Mouse (Mus musculus) mouse embryonic stem cell (cell line): ENCODE measurements around the gene Dnph1.

Experiments used
- in situ Hi-C, 2 experiments: fragments of 300-500 bp; cut with MboI; formaldehyde crosslinking; loops; 1 replicate in 1 of 2; 3 replicates in 1 of 2; pipeline ENCODE4 v1.14.3; 2019 to 2020; ENCODE audit warnings: low sequenced_read_pairs in 2 of 2, low pct_unique_long_range_greater_than_20kb in 1 of 2, mixed read lengths in 1 of 2; ENCODE audit not compliant: unreplicated experiment in 1 of 2

Dnph1 gene

GRCm38 (mm10) chr17:46496623-46497434 is at the start of gene Dnph1:
Gene Dnph1 (plus strand): TSS chr17:46496711.
- in situ Hi-C loops: no loop called here

DNA sequence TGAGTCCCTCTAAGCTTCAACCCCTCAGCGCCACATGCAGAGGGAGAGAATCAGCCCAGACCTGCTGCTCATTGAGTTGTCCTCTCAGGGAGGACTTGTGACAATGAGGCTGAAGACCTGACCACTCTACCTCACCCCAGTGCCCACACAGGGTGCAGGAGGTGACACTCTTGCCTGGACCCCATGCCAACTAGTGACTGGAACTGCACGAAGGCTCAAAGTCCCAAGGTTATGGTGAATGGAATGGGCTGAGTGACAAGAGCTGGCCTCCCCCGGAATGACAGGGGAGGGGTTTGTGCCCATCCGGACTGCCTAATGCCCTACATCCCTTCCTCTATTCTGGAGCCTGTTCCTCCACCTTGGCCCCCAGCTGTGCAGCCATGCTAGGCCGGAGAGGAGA is 43.8 kb upstream of the Dnph1 start:
- in situ Hi-C loops: no loop called here

DNA sequence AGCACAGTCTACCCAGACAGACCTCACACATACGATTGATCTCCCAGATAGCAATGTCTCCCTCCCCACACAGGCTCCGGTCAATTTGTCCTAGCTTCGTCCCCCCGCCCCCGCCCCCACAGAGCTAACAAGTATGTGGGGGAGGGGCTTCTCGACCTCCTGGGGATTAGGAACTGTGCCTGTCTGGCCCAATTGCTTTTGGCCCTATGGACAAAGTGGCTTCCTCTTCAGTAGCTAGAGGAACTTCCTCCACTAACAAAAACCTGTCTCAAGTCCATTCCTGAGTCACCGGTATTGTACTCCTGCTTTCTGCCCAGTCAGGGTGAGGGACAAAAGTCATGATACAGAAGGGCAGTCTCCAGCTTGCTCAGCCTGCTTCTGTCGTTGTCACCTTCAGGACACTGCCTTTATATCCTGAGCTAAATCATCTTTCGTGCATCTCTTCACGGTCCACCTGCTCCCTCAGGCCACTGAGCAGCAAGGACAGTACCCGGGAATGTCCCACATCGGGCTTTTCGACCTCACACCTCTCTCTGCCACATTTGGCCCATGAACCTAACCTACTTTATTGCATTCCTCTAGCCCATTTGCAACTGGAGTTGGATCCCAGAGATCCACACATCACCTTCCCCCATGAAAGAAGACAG is 43.1 kb upstream of the Dnph1 start:
- in situ Hi-C loops: no loop called here

GRCm38 (mm10) chr17:46453970-46454411 is 42.5 kb upstream of the Dnph1 start:
- in situ Hi-C loops: no loop called here

GRCm38 (mm10) chr17:46454539-46454938 is 42.0 kb upstream of the Dnph1 start:
- in situ Hi-C loops: no loop called here

GRCm38 (mm10) chr17:46455110-46455691 is 41.3 kb upstream of the Dnph1 start:
- in situ Hi-C loops: no loop called here

- in situ Hi-C loops: no loop called here
Observed at GRCm38 (mm10) chr17:46457791-46458190, 38.7 kb upstream of the Dnph1 start.

DNA sequence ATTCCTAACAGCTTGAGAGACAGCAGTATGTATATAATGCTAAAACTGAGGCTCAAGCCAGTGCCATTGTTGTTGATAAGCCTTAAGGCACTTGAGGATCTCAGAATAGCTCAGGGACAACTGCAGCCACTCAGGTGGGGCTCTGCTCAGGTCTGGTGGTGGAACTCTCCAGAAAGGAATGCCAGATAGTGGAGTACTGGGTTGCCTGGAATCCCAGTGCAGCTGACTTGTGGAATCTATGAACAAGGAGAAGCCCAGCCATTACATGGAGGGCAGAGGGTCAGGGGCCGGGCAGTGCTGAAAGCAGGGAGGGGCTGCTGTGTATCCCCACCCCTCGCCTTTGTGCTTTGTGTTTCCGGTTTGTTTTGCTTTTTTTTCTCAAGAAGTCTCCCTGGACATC is 38.1 kb upstream of the Dnph1 start:
- in situ Hi-C loops: no loop called here

DNA sequence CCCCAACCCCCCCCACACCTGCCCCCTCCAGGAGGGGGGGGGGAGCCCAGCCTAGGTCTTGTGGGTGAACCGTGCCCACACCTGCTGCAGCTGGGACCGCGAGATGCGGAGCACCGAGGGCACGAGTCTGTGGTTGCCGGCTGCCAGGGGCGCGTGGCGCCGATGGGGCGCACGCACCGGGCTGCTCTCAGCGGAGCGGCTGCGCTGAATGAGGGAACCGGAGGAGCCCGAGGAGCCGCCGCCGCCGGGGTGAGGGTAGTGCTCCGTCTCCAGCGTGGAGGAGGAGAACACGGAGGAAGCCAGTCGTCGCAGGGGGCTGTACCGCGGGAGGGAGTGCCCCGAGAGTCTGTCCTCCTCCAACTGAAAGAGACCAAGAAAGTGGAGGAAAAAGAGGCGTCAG is 35.8 kb upstream of the Dnph1 start:
- in situ Hi-C loops: no loop called here

DNA sequence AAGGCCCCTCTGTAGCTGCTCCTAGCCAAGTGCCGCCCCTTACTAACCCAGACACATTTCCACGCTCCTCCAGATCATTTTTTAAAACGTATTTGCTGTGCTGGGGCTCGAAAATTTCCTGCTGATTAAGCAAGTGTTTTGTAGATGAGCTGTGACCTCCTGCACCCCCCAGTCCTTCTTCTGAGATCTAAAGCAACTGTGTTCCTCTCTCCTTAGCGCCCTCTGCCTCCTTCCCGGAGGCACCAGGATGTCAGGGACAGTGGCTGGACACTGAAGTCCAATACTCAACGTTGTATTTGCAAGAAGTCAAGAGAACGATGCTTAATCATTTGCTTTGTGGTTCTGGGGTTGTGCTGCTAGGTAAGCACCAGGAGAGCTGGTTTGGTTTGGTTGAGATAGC is 35.2 kb upstream of the Dnph1 start:
- in situ Hi-C loops: no loop called here

DNA sequence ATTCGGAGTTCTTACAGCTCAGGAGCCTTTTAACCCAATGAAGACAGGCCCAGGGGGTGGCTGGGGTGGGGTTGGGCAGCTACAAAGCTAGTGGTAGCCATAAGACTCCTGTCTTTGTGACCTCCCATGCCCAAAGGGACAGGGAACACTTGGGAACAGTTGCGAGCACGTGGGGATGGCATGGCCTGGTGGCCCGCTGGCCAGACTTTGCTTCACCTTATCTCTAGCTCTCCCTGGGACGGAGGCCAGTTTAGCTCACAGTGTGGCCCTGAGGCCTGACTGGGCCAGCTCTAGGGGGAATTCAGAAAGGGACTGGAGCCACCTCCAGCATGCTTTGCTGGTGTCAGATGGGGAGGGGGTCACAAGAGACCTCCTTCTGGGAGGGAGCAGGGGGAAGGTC is 34.3 kb upstream of the Dnph1 start:
- in situ Hi-C loops: no loop called here

- in situ Hi-C loops: no loop called here
Observed at GRCm38 (mm10) chr17:46467830-46468229, 28.7 kb upstream of the Dnph1 start.

GRCm38 (mm10) chr17:46476601-46477000 is 19.9 kb upstream of the Dnph1 start:
- in situ Hi-C loops: no loop called here

GRCm38 (mm10) chr17:46477286-46477685 is 19.2 kb upstream of the Dnph1 start:
- in situ Hi-C loops: no loop called here

GRCm38 (mm10) chr17:46483561-46484001 is 12.9 kb upstream of the Dnph1 start:
- in situ Hi-C loops: no loop called here

DNA sequence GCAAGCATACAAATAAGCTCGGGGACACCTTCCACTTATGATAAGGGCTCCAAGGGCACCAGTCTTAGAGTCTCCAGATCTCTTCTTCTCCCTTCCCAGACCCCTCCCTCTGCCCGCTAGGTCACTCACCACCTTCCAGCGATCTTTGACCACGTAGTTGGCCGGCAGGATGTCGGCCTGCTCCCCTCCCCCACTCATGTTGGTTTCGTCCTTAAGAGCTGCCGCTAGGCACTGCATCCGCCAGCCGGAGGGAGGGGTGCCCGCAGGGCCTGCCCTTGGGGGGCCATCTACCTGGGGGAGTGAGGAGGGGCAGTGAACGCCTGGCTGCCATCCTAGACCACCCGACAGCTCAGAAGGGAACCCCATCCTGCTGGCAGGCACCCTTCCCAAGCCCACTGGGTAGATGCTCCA is 12.5 kb upstream of the Dnph1 start:
- in situ Hi-C loops: no loop called here

DNA sequence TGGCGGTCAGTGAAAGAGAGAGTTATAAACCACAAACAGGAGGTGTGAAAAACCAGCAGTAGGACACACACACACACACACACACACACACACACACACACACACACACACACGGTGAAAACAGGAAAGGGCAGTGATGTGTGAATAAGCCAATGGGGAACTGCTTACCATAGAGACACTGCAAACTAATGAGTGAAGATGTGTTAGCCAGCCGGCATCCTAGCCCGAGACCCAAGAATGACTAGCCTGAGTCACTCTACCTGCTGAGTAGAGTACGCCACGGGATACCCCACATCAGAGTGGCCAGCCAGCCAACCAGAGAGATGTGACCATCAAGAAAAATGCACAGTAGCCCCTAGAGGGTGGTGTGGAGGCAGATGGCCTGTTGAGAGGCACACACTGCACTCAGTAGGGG is 12.0 kb upstream of the Dnph1 start:
- in situ Hi-C loops: no loop called here

DNA sequence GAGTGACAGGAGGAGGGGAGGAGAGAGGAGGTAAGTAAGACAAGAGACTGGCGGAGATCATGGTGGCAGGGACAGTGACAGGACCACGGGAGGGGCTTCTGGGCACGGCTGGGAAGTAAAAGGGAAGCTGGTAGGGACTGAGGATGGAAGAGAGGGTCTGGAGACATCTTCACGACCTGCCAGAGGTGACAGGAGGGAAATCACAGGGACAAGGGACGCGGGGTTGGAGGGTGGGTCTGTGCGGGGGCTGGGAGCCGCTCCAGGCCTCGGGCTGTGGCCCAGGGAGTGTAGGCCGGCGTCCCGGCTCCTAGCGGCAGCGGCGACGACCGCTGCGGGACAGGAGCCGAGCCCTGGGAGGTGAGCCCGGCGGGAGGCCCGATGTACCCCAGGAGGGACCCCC is 9.5 kb upstream of the Dnph1 start:
- in situ Hi-C loops: no loop called here

DNA sequence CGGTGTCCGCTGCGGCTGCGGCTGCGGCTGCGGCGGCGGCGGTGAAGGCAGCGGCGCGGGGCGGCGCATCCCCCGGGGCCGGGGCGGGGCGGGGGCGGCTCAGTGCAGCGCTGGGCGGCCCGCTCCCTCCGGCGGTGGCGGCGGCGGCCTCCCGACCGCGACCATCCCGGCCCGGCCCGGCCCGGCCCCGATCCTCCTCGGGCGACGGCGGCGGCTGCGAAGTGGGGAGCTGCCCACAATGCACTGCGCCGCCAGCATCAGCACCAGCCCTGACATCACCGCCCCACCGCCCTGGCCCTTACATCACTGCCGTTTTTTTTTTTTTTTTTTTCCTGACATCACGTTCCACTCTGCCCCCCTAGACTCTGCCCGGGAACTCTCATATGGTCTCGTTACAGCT is 9.1 kb upstream of the Dnph1 start, which contains the start of gene Ttbk1:
TSS of gene Ttbk1 (minus strand) at position 245 of the 400 bp plus-strand sequence.
- in situ Hi-C loops: no loop called here
